Mouse (Mus musculus) lung, adult 2 months (tissue): Measurements from ENCODE around the gene 4930402F06Rik.

Experiments used
- CTCF ChIP-seq: fragments of 200-500 bp; IDR thresholded peaks from 2 replicates; pipeline ENCODE4 v1.5.1; 2011; ENCODE audit warnings: mild to moderate bottlenecking, low read length, control low read depth; ENCODE audit not compliant: insufficient read depth
- POLR2A ChIP-seq: fragments of 200-500 bp; IDR thresholded peaks from 2 replicates; pipeline ENCODE4 v1.6.1; 2011; ENCODE audit warnings: low read depth, mild to moderate bottlenecking, control low read depth, low read length, borderline replicate concordance; ENCODE audit errors: extremely low read depth

- TF ChIP-seq CTCF, result no peak
- TF ChIP-seq POLR2A, result no peak
Measured at GRCm38 (mm10) chr2:35444764-35445262, 47.8 kb upstream of the 4930402F06Rik start.
